Mouse (Mus musculus): ENCODE results near the gene Ticrr. TPM values are rescaled to one million over a fixed set of nuclear protein-coding genes. Genes with fewer than 3 reads are reported as not detected.

The Ticrr gene
- 23.9 and 25.3 TPM in 2 replicates for polyA plus RNA-seq (2014; fragmentation: Nextera tagmentation; extraction: Ambion mirVana)

GRCm38 (mm10) chr7:79659578-79660290 lies at the start of gene Ticrr:
TSS of gene Ticrr (plus strand) at chr7:79660196.
- Histone ChIP-seq H3K27me3 (ENCODE audit: control insufficient read depth, insufficient read depth, low read length) (no peaks in the 10 kb centered on the region), H3K4me1 (replicated peaks; ENCODE audit: control insufficient read depth, insufficient read depth, low read length) (0 out of 2 replicates have a peak, but pooled peaks cover 4% of the 10 kb centered on the region), H3K4me3 (ENCODE audit: low read depth, low read length) (peak within 1 kb of the TSS; percentile 97), H3K9ac (ENCODE audit: low read length) (peak within 1 kb of the TSS; percentile 89), H3K36me3 (ENCODE audit: control insufficient read depth, insufficient read depth, low read length) (no peaks in the 10 kb centered on the region), H3K27ac (ENCODE audit: low read depth, low read length) (peak within 1 kb of the TSS; percentile 4; the same call in 1 of the 2 replicates), H3K9me3 (ENCODE audit: control insufficient read depth, low read length) (no peaks in the 10 kb centered on the region), H3K4me2 (ENCODE audit: low read depth, low read length, severe bottlenecking) (peak within 1 kb of the TSS; percentile 64)
- WGBS = under 1% methylated on average over 39 of the region's 39 CpGs
- DNase-seq (ENCODE audit: low spot score) = peak; percentile 98
- peak; percentile 100 for ATAC-seq (replicated peaks; ENCODE audit: low FRiP score)

- Histone ChIP-seq H3K36me3 (ENCODE audit: control insufficient read depth, insufficient read depth, low read length) (no peaks in the 10 kb centered on the region), H3K4me3 (ENCODE audit: low read depth, low read length) (no peak overlapping the region), H3K27me3 (ENCODE audit: control insufficient read depth, insufficient read depth, low read length) (peaks cover 11% of the 10 kb centered on the region), H3K9ac (ENCODE audit: low read length) (no peak overlapping the region), H3K4me2 (ENCODE audit: low read depth, low read length, severe bottlenecking) (no peak overlapping the region), H3K27ac (ENCODE audit: low read depth, low read length) (no peak overlapping the region), H3K4me1 (replicated peaks; ENCODE audit: control insufficient read depth, insufficient read depth, low read length) (peaks cover 11% of the 10 kb centered on the region), H3K9me3 (ENCODE audit: control insufficient read depth, low read length) (no peaks in the 10 kb centered on the region)
- no peak for ATAC-seq (replicated peaks; ENCODE audit: low FRiP score)
- no peak for DNase-seq (ENCODE audit: low spot score)
- WGBS = 81% methylated on average over 9 of the region's 9 CpGs
Observed at GRCm38 (mm10) chr7:79611901-79612300, 48.1 kb upstream of the Ticrr start.

GRCm38 (mm10) chr7:79612783-79613182 lies 47.2 kb upstream of the Ticrr start:
- H3K27ac ChIP-seq (ENCODE audit: low read depth, low read length) = no peak overlapping the region
- WGBS = 13% methylated on average over 6 of the region's 6 CpGs
- H3K36me3 ChIP-seq (ENCODE audit: control insufficient read depth, insufficient read depth, low read length) = no peaks in the 10 kb centered on the region
- ATAC-seq (replicated peaks; ENCODE audit: low FRiP score) (peak; percentile 53; the same call in 1 of the 2 replicates), DNase-seq (ENCODE audit: low spot score) (peak; percentile 76)
- no peak overlapping the region for H3K4me3 ChIP-seq (ENCODE audit: low read depth, low read length)
- H3K4me1 ChIP-seq (replicated peaks; ENCODE audit: control insufficient read depth, insufficient read depth, low read length) = peaks cover 5% of the 10 kb centered on the region
- H3K9ac ChIP-seq (ENCODE audit: low read length) = no peak overlapping the region
- peaks cover 20% of the 10 kb centered on the region for H3K27me3 ChIP-seq (ENCODE audit: control insufficient read depth, insufficient read depth, low read length)
- no peaks in the 10 kb centered on the region for H3K9me3 ChIP-seq (ENCODE audit: control insufficient read depth, low read length)
- no peak overlapping the region for H3K4me2 ChIP-seq (ENCODE audit: low read depth, low read length, severe bottlenecking)

GRCm38 (mm10) chr7:79613314-79613713 lies 46.7 kb upstream of the Ticrr start:
- no peak overlapping the region for H3K4me3 ChIP-seq (ENCODE audit: low read depth, low read length)
- DNase-seq (ENCODE audit: low spot score) = no peak

GRCm38 (mm10) chr7:79615008-79615407 lies 45.0 kb upstream of the Ticrr start:
- 86% methylated on average over 4 of the region's 4 CpGs for WGBS
- Histone ChIP-seq H3K4me3 (ENCODE audit: low read depth, low read length) (no peak overlapping the region), H3K9ac (ENCODE audit: low read length) (no peak overlapping the region), H3K36me3 (ENCODE audit: control insufficient read depth, insufficient read depth, low read length) (no peaks in the 10 kb centered on the region), H3K4me2 (ENCODE audit: low read depth, low read length, severe bottlenecking) (no peak overlapping the region), H3K27ac (ENCODE audit: low read depth, low read length) (no peak overlapping the region), H3K9me3 (ENCODE audit: control insufficient read depth, low read length) (no peaks in the 10 kb centered on the region), H3K27me3 (ENCODE audit: control insufficient read depth, insufficient read depth, low read length) (peaks cover 23% of the 10 kb centered on the region), H3K4me1 (replicated peaks; ENCODE audit: control insufficient read depth, insufficient read depth, low read length) (peaks cover 3% of the 10 kb centered on the region; the same call in 1 of the 2 replicates)
- ATAC-seq (replicated peaks; ENCODE audit: low FRiP score) (no peak), DNase-seq (ENCODE audit: low spot score) (no peak)

More at GRCm38 (mm10) chr7:79613314-79613713, 46.7 kb upstream of the Ticrr start:
- no peak overlapping the region for H3K27ac ChIP-seq (ENCODE audit: low read depth, low read length)
- H3K4me2 ChIP-seq (ENCODE audit: low read depth, low read length, severe bottlenecking) = no peak overlapping the region
- no peak overlapping the region for H3K9ac ChIP-seq (ENCODE audit: low read length)
- H3K9me3 ChIP-seq (ENCODE audit: control insufficient read depth, low read length) = no peaks in the 10 kb centered on the region
- 63% methylated on average over 11 of the region's 11 CpGs for WGBS
- H3K27me3 ChIP-seq (ENCODE audit: control insufficient read depth, insufficient read depth, low read length) = peaks cover 22% of the 10 kb centered on the region
- H3K36me3 ChIP-seq (ENCODE audit: control insufficient read depth, insufficient read depth, low read length) = no peaks in the 10 kb centered on the region
- no peak for ATAC-seq (replicated peaks; ENCODE audit: low FRiP score)
- H3K4me1 ChIP-seq (replicated peaks; ENCODE audit: control insufficient read depth, insufficient read depth, low read length) = peaks cover 5% of the 10 kb centered on the region

- Histone ChIP-seq H3K4me1 (replicated peaks; ENCODE audit: control insufficient read depth, insufficient read depth, low read length) (peaks cover 3% of the 10 kb centered on the region; the same call in 1 of the 2 replicates), H3K27me3 (ENCODE audit: control insufficient read depth, insufficient read depth, low read length) (peaks cover 23% of the 10 kb centered on the region)
- 61% methylated on average over 1 of the region's 1 CpGs for WGBS
Observed at GRCm38 (mm10) chr7:79615941-79616340, 44.1 kb upstream of the Ticrr start.

GRCm38 (mm10) chr7:79617418-79617817 lies 42.6 kb upstream of the Ticrr start, which contains the start of gene Rhcg:
TSS of gene Rhcg (minus strand) at chr7:79617657.
- ATAC-seq (replicated peaks; ENCODE audit: low FRiP score) (no peak), DNase-seq (ENCODE audit: low spot score) (peak; percentile 66)
- Histone ChIP-seq H3K4me2 (ENCODE audit: low read depth, low read length, severe bottlenecking) (peak within 1 kb of the TSS; percentile 34), H3K36me3 (ENCODE audit: control insufficient read depth, insufficient read depth, low read length) (no peaks in the 10 kb centered on the region), H3K4me1 (replicated peaks; ENCODE audit: control insufficient read depth, insufficient read depth, low read length) (peaks cover 3% of the 10 kb centered on the region; the same call in 1 of the 2 replicates), H3K27ac (ENCODE audit: low read depth, low read length) (no peak within 1 kb of the TSS), H3K9me3 (ENCODE audit: control insufficient read depth, low read length) (no peaks in the 10 kb centered on the region), H3K27me3 (ENCODE audit: control insufficient read depth, insufficient read depth, low read length) (peaks cover 23% of the 10 kb centered on the region), H3K9ac (ENCODE audit: low read length) (no peak within 1 kb of the TSS), H3K4me3 (ENCODE audit: low read depth, low read length) (no peak within 1 kb of the TSS)
- WGBS = 6% methylated on average over 33 of the region's 33 CpGs

More at GRCm38 (mm10) chr7:79615941-79616340, 44.1 kb upstream of the Ticrr start:
- no peaks in the 10 kb centered on the region for H3K9me3 ChIP-seq (ENCODE audit: control insufficient read depth, low read length)
- H3K27ac ChIP-seq (ENCODE audit: low read depth, low read length) = no peak overlapping the region
- H3K36me3 ChIP-seq (ENCODE audit: control insufficient read depth, insufficient read depth, low read length) = no peaks in the 10 kb centered on the region
- H3K9ac ChIP-seq (ENCODE audit: low read length) = no peak overlapping the region
- H3K4me3 ChIP-seq (ENCODE audit: low read depth, low read length) = no peak overlapping the region
- H3K4me2 ChIP-seq (ENCODE audit: low read depth, low read length, severe bottlenecking) = no peak overlapping the region
- ATAC-seq (replicated peaks; ENCODE audit: low FRiP score) (no peak), DNase-seq (ENCODE audit: low spot score) (no peak)

- Histone ChIP-seq H3K27ac (ENCODE audit: low read depth, low read length) (no peak overlapping the region), H3K36me3 (ENCODE audit: control insufficient read depth, insufficient read depth, low read length) (no peaks in the 10 kb centered on the region), H3K27me3 (ENCODE audit: control insufficient read depth, insufficient read depth, low read length) (peaks cover 21% of the 10 kb centered on the region), H3K4me1 (replicated peaks; ENCODE audit: control insufficient read depth, insufficient read depth, low read length) (no peaks in the 10 kb centered on the region), H3K4me3 (ENCODE audit: low read depth, low read length) (no peak overlapping the region), H3K9me3 (ENCODE audit: control insufficient read depth, low read length) (no peaks in the 10 kb centered on the region), H3K9ac (ENCODE audit: low read length) (no peak overlapping the region), H3K4me2 (ENCODE audit: low read depth, low read length, severe bottlenecking) (no peak overlapping the region)
- 67% methylated on average over 4 of the region's 4 CpGs for WGBS
- no peak for ATAC-seq (replicated peaks; ENCODE audit: low FRiP score)
- DNase-seq (ENCODE audit: low spot score) = no peak
Observed at GRCm38 (mm10) chr7:79619493-79619892, 40.5 kb upstream of the Ticrr start.
